Mouse (Mus musculus) urinary bladder, postnatal 36 days (tissue): ENCODE data around the gene Hoxc8.

Experiments
- DNase-seq, 2 experiments: peaks; one replicate each; pipeline ENCODE4 v3.0.0; 2022; ENCODE audit warnings: low spot score in 2 of 2, mixed read lengths in 1 of 2

Gene Hoxc8

DNA sequence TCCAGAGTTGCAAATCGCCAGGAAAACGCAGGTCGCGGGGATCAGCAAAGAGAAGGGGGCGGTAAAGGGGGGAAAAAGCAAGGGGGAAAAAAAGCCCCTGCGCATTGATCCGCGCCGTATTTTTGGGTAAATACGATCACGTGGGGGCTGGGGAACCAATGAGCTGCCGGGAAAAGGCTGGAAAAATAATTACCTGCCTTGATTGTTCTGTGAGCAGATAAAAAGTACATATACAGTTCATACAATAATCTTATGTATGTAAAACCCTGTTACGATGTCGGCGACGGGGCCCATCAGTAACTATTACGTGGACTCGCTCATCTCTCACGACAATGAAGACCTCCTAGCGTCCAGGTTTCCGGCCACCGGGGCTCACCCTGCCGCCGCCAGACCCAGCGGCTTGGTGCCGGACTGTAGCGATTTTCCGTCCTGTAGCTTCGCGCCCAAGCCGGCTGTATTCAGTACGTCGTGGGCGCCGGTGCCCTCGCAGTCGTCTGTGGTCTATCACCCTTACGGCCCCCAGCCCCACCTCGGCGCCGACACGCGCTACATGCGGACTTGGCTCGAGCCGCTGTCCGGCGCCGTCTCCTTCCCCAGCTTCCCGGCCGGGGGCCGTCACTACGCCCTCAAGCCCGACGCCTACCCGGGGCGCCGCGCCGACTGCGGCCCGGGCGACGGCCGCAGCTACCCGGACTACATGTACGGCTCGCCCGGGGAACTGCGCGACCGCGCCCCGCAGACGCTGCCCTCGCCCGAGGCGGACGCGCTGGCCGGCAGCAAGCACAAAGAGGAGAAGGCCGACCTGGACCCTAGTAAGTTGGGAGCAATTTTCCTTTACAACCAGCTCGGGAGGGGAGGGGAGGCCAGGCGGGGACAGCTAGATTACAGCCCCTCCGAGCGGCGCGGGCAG is 8.8 kb upstream of the Hoxc8 start:
- no peak for DNase-seq

DNA sequence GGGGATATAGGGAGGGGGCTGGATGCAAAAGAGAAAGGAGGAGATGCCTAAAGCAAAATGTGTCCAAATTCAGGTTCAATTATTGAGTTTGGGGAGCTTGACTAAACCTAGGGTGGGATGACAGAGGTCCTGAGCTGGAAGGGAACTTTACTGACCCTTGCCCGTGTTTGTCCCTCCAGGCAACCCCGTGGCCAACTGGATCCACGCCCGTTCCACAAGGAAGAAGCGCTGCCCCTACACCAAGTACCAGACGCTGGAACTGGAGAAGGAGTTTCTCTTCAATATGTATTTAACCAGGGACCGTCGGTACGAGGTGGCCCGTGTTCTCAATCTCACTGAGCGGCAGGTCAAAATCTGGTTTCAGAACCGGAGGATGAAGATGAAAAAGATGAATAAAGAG is 6.7 kb upstream of the Hoxc8 start:
- no peak for DNase-seq

DNA sequence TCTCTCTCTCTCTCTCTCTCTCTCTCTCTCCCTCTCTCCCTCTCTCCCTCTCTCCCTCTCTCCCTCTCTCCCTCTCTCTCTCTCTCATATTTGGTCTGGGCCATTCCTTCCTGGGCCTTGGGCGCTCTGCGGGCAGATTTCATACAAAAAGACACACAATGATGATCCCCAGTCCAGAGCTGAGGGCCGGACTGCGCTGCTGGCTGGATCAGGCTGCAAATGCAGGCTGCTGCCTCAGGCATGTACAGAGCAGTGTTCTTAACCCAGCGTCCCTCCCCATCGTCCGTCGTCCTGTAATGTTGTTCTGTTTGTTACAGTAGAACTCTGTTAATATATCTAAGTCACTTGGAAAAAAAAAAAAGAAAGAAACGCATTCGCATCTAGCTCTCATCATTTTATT is 5.9 kb upstream of the Hoxc8 start:
- DNase-seq, result no peak

DNA sequence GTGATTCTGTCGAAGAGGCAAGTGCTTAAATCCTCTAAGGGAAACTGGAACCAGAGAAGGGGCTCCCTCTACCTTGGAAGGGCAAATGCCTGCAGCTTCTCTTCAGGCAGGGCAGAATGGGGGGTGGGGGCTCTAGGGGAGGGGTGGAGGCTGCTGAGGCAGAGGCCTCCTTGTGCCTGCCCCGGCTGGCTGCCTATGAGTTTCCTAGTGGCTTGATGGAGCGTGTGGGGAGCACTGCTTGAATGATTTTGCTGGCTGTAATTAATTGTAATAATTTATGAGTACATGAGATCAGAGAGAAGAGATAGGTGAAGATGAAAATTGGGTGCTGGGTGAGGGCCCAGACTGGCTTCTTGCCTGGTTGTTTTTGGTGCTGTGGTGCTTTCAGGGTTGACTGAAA is 5.5 kb upstream of the Hoxc8 start:
- no peak for DNase-seq

GRCm38 (mm10) chr15:102987124-102987833 is 3.1 kb upstream of the Hoxc8 start:
- peak; percentile 86 to 93 for DNase-seq

- DNase-seq, result no peak
Observed at GRCm38 (mm10) chr15:102988078-102988477, 2.3 kb upstream of the Hoxc8 start.

DNA sequence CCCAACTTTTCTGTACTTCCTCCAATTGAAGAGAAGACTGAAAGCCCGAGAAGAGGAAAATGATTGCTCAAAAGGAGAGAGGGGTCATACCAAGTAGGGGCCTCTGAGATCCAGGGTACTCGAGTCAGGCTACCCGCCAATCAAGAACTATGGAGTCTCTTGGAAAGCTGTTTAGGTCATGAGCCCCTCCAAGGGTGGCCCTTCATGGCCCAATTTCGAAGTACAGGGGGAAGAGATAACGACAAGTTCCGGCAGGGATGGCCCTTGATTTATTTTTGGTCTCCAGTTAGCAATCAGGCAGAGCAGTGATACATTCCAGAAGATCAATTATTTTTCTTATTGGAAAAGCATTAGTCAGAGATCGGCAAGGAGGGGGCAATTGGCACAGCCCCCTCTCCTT is 1.4 kb downstream of the Hoxc8 start:
- no peak for DNase-seq

- no peak for DNase-seq
Observed at GRCm38 (mm10) chr15:102992206-102992605, 1.8 kb downstream of the Hoxc8 start.

GRCm38 (mm10) chr15:102992863-102993262 is 2.5 kb downstream of the Hoxc8 start:
- no peak for DNase-seq

- no peak for DNase-seq
Observed at GRCm38 (mm10) chr15:102996548-102996947, 6.1 kb downstream of the Hoxc8 start.

- DNase-seq, result no peak
Observed at GRCm38 (mm10) chr15:102997431-102997830, 7.0 kb downstream of the Hoxc8 start.

DNA sequence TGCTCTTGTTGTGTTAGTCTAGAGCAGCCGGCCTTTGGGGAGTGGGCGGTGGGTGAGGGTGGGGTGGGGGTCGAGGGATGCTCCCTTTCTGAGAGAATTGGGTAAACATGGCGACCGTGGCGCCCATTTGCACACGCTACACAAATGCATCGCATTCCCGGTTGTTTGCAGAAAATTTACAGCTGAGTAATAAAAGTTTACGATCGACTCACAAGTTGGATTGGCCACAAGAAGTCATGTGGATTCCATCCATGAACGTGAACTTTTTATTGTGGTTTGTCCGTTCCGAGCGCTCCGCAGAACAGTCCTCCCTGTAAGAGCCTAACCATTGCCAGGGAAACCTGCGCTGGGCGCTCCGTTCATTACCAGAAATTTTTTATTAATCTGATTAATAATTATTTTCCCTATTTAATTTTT is 7.5 kb downstream of the Hoxc8 start, which contains the start of gene Hoxc6:
Hoxc6 (plus strand) TSS at position 319 of the 417 bp plus-strand sequence.
- DNase-seq, result no peak

- no peak for DNase-seq
Observed at GRCm38 (mm10) chr15:102998608-102999182, 8.3 kb downstream of the Hoxc8 start.

DNA sequence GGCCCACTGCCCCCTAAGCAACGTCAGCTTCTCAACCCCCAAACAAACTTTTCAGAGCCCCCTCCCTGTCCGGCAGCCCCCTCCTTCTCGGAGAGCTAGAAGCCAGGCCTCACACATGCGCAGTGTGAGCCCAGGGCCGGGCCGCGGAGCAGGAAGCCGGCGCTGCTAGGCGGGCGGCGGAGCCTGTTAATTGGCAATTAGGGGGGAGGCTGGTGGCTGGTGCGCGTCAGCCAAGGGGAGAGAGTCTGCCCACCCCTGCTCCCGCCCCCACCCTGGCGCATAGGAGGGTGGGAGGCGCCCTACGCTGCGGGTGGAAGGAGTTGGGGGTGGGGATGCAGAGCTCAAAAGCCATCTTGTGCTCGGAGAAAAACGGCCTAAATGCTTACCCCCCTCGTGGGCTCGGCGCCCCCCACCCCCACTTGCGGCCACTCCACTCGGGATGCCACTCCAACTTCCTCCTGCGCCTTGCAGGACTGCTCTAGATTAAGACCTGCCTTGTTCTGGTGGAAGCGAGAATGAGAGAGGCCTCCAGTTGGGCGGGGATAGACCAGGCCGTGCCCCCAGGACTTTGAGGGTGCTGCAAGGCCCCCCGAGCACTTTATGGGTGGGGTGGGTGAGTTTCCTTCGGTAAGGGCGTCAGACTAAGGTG is 8.9 kb downstream of the Hoxc8 start:
- peak; percentile 50 to 79 for DNase-seq

DNA sequence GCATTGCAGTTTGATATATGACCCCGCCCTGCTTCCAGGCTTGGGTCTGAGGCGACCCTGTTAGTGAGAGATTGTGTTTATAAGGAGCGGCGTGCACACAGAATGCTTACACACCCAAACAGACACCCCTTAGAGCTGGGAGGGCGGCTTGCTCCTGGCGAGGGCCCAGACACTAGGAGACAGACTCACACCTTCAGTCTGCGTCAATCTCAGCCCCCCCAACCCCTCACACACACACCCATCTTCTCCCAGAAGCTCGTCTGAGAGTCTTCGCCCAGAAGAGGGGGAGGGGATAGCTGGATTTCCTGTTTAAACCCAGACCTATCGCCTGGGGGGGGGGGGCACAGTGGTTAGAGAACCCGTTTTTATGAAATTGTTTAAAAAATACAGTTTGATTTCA is 9.5 kb downstream of the Hoxc8 start:
- no peak for DNase-seq

- DNase-seq, result no peak
Observed at GRCm38 (mm10) chr15:103000501-103000901, 10.1 kb downstream of the Hoxc8 start.

DNA sequence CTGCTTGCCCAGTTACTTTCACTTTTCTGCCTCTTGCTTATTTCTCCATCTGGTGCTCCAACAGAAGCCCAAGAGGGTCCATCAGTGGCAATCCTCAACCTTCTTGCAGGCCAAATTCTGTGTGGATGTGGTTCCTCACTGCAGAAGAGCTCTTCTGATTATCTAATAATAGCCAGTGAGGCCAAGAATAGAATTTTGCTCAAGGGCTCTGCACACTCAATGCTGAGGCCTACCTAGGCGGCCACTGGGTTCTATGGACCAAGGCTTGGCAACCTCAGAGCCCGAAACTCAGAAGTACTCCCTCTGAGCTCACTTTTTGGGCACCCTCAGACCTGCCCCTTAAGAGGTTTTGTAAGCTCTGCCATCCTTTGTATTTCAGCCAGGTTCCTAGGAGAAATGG is 11.0 kb downstream of the Hoxc8 start:
- DNase-seq, result no peak

GRCm38 (mm10) chr15:103002156-103002555 is 11.7 kb downstream of the Hoxc8 start:
- DNase-seq, result no peak

DNA sequence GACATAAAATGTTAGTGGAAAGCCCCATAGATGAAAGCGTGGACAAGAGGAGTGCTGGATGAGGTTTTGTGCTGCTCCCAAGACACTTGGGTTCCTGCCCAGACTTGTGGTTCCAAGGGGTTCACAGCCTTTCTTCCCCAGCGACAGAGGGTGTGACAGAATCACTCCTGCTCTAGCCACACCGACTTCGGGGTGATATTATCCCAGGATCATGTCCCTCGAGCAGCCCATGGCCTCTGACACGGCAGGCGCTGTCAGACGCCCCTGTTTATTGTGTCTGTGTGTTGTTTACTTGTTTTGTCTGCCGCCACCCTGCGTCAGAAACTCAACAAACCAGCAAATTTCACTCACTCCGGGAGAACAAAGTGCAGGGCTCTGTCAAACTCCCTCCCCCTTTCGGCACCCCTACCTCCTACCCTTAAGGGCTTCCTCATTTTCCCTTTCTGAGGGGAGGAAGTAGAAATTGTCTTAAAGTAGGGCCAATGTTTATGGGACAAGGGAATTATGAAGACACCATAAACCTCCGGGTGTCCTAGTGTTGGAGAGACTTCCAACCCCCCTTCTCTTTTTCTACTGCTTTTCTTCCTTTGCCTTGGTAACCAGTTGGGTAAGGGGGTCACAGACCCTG is 12.5 kb downstream of the Hoxc8 start:
- DNase-seq, result no peak

- DNase-seq, result no peak
Observed at GRCm38 (mm10) chr15:103005308-103005707, 14.9 kb downstream of the Hoxc8 start.

DNA sequence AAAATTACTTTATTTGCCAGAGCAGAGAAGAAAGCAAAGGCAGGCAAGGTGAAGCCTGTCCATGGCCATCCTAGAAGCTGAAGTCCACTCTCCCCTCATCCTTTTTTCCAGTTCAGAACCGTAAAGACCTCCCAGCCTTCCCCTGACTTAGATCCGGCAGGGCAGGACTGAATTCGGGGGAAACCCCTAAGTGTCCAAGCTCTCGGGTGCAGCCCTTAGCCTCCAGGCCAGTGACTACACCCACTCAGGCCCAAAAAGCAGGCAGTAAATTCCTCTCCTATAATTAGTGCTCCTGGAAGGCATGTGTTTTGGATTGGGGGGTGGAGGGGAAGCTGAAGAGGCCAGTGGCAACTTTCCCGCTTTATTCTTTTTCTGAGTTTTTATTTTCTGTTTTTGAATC is 15.4 kb downstream of the Hoxc8 start:
- DNase-seq, result no peak

GRCm38 (mm10) chr15:103006326-103006725 is 15.9 kb downstream of the Hoxc8 start:
- DNase-seq, result no peak
